ENCODE assay signal across 30 mouse cellular contexts in the genomic region with DNA sequence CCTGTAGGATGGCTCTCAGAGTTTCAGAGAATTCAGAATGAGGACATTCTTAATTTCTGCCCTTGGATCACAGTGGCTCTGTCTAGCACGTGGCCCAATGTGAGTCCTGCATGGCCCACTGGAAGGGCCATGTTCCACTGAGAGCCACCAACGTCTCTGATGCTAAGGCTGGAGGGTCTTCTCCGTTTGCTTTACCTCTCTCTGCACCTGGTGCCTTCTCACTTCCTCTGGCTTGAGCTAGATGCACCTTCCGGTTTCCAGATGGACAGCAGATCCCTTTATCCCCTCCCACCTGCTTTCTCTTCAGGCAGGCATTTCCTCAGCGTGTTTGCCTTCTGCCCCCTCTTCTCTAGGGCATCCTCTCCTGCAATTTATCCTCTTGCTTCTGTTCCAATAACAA.
"Had no signal": no experiment of that assay in that cellular context is flagged by ENCODE, and none has a peak within 500 bp of the region (broad histone marks: within the 10 kb centered on the region; RNA-seq: fewer than 3 reads in every experiment).

No protein-coding gene starts in this region.

- H3K9me3 ChIP-seq: limb, embryonic 10.5 days; limb, embryonic 12.5 days; limb, embryonic 13.5 days; limb, embryonic 15.5 days; liver, embryonic 12.5 days; liver, embryonic 13.5 days; liver, embryonic 15.5 days; lung, embryonic 15.5 days; megakaryocyte, embryonic 14.5 days; midbrain, embryonic 10.5 days; midbrain, embryonic 12.5 days; midbrain, embryonic 15.5 days; neural tube, embryonic 12.5 days; neural tube, embryonic 13.5 days had no signal

- DNase-seq: left cerebral cortex, postnatal 4 days; liver, embryonic 13.5 days; liver, postnatal 0 days; lung, adult 18-20 months; lung, adult 2 months; lung, embryonic 14.5 days; lung, postnatal 10 days; lung, postnatal 14 days; lung, postnatal 36 days; lung, postnatal 4 days; midbrain, embryonic 14.5 days had no signal

- H3K4me3 ChIP-seq: limb, embryonic 10.5 days; limb, embryonic 12.5 days; limb, embryonic 13.5 days; limb, embryonic 15.5 days; liver, embryonic 12.5 days; liver, embryonic 13.5 days; liver, embryonic 15.5 days; lung, embryonic 15.5 days; megakaryocyte, embryonic 14.5 days; midbrain, embryonic 10.5 days; midbrain, embryonic 12.5 days; midbrain, embryonic 15.5 days; myocyte; neural tube, embryonic 12.5 days; neural tube, embryonic 13.5 days had no signal

- H3K27ac ChIP-seq: limb, embryonic 10.5 days; limb, embryonic 12.5 days; limb, embryonic 13.5 days; limb, embryonic 15.5 days; liver, embryonic 12.5 days; liver, embryonic 13.5 days; liver, embryonic 14.5 days; liver, embryonic 15.5 days; lung, embryonic 15.5 days; macrophage; midbrain, embryonic 10.5 days; midbrain, embryonic 12.5 days; midbrain, embryonic 15.5 days; neural tube, embryonic 12.5 days; neural tube, embryonic 13.5 days had no signal

- ATAC-seq: liver, embryonic 12.5 days; liver, postnatal 0 days; lung, postnatal 0 days; midbrain, embryonic 15.5 days; midbrain, embryonic 16.5 days had no signal

- H3K4me1 ChIP-seq: limb, embryonic 10.5 days; liver, embryonic 12.5 days; liver, embryonic 13.5 days; liver, embryonic 15.5 days; midbrain, embryonic 15.5 days; neural tube, embryonic 12.5 days; neural tube, embryonic 13.5 days had no signal

- H3K9ac ChIP-seq: limb, embryonic 12.5 days; limb, embryonic 13.5 days; limb, embryonic 15.5 days; liver, embryonic 12.5 days; liver, embryonic 13.5 days; liver, embryonic 14.5 days; liver, embryonic 15.5 days; liver, postnatal 0 days; lung, embryonic 14.5 days; lung, embryonic 15.5 days; midbrain, embryonic 12.5 days; midbrain, embryonic 15.5 days; neural tube, embryonic 12.5 days; neural tube, embryonic 13.5 days had no signal

- H3K4me2 ChIP-seq: limb, embryonic 12.5 days; limb, embryonic 13.5 days; limb, embryonic 15.5 days; liver, embryonic 11.5 days; liver, embryonic 12.5 days; liver, embryonic 13.5 days; liver, embryonic 15.5 days; lung, embryonic 14.5 days; lung, embryonic 15.5 days; midbrain, embryonic 12.5 days; midbrain, embryonic 15.5 days; neural tube, embryonic 12.5 days; neural tube, embryonic 13.5 days had no signal

- H3K36me3 ChIP-seq: limb, embryonic 10.5 days; limb, embryonic 12.5 days; limb, embryonic 13.5 days; limb, embryonic 15.5 days; liver, embryonic 12.5 days; liver, embryonic 13.5 days; liver, embryonic 15.5 days; lung, embryonic 15.5 days; midbrain, embryonic 10.5 days; midbrain, embryonic 12.5 days; midbrain, embryonic 15.5 days; neural tube, embryonic 12.5 days; neural tube, embryonic 13.5 days had no signal

- H3K27me3 ChIP-seq: limb, embryonic 12.5 days; limb, embryonic 15.5 days; liver, embryonic 12.5 days; liver, embryonic 13.5 days; liver, embryonic 15.5 days; lung, embryonic 15.5 days; megakaryocyte, embryonic 14.5 days; midbrain, embryonic 12.5 days; midbrain, embryonic 15.5 days; neural tube, embryonic 12.5 days; neural tube, embryonic 13.5 days had no signal
